Mouse (Mus musculus): ENCODE data around the gene Itgb7. TPM values are rescaled to one million over a fixed set of nuclear protein-coding genes. Genes with fewer than 3 reads are reported as not detected.

The Itgb7 gene
- polyA plus RNA-seq, 1 experiment from 2014 or later, result 2.0 TPM

- Histone ChIP-seq H3K4me2 (ENCODE audit: low read length) (no peak overlapping the region), H3K4me3 (ENCODE audit: low read length) (no peak overlapping the region), H3K27me3 (replicated peaks; ENCODE audit: control insufficient read depth, insufficient read depth, low read length) (peaks cover 10% of the 10 kb centered on the region), H3K4me1 (ENCODE audit: control insufficient read depth, insufficient read depth, low read depth, low read length) (no peaks in the 10 kb centered on the region), H3K9ac (ENCODE audit: low read depth, low read length) (no peak overlapping the region), H3K36me3 (ENCODE audit: control insufficient read depth, insufficient read depth, low read length) (no peaks in the 10 kb centered on the region), H3K9me3 (ENCODE audit: control insufficient read depth, low read length) (no peaks in the 10 kb centered on the region), H3K27ac (ENCODE audit: low read depth, low read length) (no peak overlapping the region)
- no peak for ATAC-seq
- WGBS, result 89% methylated on average over 5 of the region's 5 CpGs
Measured at GRCm38 (mm10) chr15:102265548-102265947, 33.8 kb upstream of the Itgb7 start.

DNA sequence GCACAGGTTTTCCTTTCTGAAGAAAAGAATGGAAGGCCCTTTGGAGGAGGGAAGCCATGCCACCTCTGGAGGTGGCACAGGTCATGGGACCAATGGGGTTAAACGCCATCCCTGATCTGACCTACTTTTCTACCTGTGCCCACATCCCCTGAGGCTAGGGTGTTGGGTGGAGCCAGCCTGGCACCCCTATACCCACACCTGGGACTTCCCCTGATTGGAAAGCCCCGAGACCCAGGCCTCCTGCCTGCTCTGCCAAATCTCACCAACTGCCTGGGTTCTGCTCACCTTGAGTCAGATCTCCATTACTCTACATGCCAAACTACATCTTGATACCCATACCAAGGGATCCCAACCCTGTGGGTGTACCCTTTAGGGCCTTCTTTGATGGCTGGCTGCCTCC lies 31.3 kb upstream of the Itgb7 start:
- Histone ChIP-seq H3K27ac (ENCODE audit: low read depth, low read length) (no peak overlapping the region), H3K4me3 (ENCODE audit: low read length) (no peak overlapping the region), H3K36me3 (ENCODE audit: control insufficient read depth, insufficient read depth, low read length) (no peaks in the 10 kb centered on the region), H3K9ac (ENCODE audit: low read depth, low read length) (no peak overlapping the region), H3K9me3 (ENCODE audit: control insufficient read depth, low read length) (no peaks in the 10 kb centered on the region), H3K4me2 (ENCODE audit: low read length) (no peak overlapping the region), H3K27me3 (replicated peaks; ENCODE audit: control insufficient read depth, insufficient read depth, low read length) (peaks cover 9% of the 10 kb centered on the region), H3K4me1 (ENCODE audit: control insufficient read depth, insufficient read depth, low read depth, low read length) (peaks cover 3% of the 10 kb centered on the region; the same call in 1 of the 2 replicates)
- WGBS, result 75% methylated on average over 2 of the region's 2 CpGs
- no peak for ATAC-seq

GRCm38 (mm10) chr15:102262582-102262981 lies 30.8 kb upstream of the Itgb7 start:
- Histone ChIP-seq H3K9ac (ENCODE audit: low read depth, low read length) (no peak overlapping the region), H3K27ac (ENCODE audit: low read depth, low read length) (no peak overlapping the region), H3K4me1 (ENCODE audit: control insufficient read depth, insufficient read depth, low read depth, low read length) (peaks cover 6% of the 10 kb centered on the region; the same call in 1 of the 2 replicates), H3K9me3 (ENCODE audit: control insufficient read depth, low read length) (no peaks in the 10 kb centered on the region), H3K36me3 (ENCODE audit: control insufficient read depth, insufficient read depth, low read length) (no peaks in the 10 kb centered on the region), H3K4me3 (ENCODE audit: low read length) (no peak overlapping the region), H3K4me2 (ENCODE audit: low read length) (no peak overlapping the region), H3K27me3 (replicated peaks; ENCODE audit: control insufficient read depth, insufficient read depth, low read length) (peaks cover 9% of the 10 kb centered on the region)
- ATAC-seq, result no peak
- WGBS, result 56% methylated on average over 7 of the region's 7 CpGs

DNA sequence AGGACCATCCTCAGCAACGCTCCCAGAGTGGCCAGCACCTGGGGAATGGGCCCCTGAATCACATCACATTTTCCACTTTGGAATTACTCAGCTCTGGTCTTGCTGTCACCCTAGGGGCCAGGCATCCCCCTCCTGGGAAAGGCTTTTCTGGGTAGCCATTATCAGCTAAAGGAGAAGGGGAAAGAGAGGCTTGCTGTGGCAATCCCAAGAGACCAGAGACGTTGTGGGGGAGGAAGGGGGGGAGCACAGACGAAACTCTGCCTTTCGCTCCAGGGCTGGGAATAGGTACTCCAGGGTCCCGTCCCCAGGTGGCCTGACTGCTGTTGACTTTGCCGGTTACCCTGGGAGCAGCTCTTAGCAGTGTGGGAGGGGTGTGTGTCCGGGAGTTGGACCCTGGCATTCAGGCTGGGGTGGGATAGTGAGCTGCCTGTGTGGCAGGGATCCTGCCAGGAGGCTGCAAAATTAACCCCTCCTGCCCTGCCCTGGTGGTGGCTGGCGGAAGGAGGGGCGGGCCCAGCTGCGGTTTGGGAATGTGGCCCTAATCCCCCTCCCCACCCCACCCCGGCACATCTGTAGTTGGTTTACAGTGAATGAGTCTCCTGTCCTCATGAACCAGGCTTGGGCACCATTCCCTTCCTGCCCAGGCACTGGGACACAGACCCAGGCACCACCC lies 27.0 kb upstream of the Itgb7 start:
- H3K27ac ChIP-seq (ENCODE audit: low read depth, low read length), result no peak overlapping the region
- 20% methylated on average over 11 of the region's 11 CpGs for WGBS
- ATAC-seq, result no peak
- H3K9ac ChIP-seq (ENCODE audit: low read depth, low read length), result no peak overlapping the region
- H3K4me1 ChIP-seq (ENCODE audit: control insufficient read depth, insufficient read depth, low read depth, low read length), result peaks cover 9% of the 10 kb centered on the region; the same call in 1 of the 2 replicates
- H3K4me2 ChIP-seq (ENCODE audit: low read length), result no peak overlapping the region
- no peaks in the 10 kb centered on the region for H3K9me3 ChIP-seq (ENCODE audit: control insufficient read depth, low read length)
- H3K4me3 ChIP-seq (ENCODE audit: low read length), result no peak overlapping the region
- no peaks in the 10 kb centered on the region for H3K36me3 ChIP-seq (ENCODE audit: control insufficient read depth, insufficient read depth, low read length)
- H3K27me3 ChIP-seq (replicated peaks; ENCODE audit: control insufficient read depth, insufficient read depth, low read length), result peaks cover 16% of the 10 kb centered on the region

DNA sequence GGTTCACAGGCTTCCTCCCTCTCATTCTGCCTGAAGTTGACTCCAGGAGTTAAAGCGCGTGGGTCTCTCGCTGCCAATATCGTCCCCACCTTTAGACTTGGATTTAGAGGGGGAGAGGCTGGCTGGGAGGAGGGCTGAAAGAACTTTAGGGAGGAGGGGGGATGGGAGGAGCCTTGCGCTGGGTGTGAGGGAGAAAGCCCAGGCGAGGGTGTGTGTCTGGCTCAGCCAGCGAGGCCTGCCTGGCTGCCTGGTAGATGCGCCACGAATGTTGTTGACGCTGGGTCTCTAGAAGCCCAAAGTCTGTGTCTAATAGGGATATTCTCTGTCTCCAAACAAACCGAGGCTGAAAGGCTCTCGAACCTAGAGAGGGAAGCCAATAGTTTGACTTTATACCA lies 26.3 kb upstream of the Itgb7 start:
- peaks cover 14% of the 10 kb centered on the region for H3K27me3 ChIP-seq (replicated peaks; ENCODE audit: control insufficient read depth, insufficient read depth, low read length)
- no peaks in the 10 kb centered on the region for H3K36me3 ChIP-seq (ENCODE audit: control insufficient read depth, insufficient read depth, low read length)
- H3K4me2 ChIP-seq (ENCODE audit: low read length), result peak overlapping the region; percentile 92
- H3K4me3 ChIP-seq (ENCODE audit: low read length), result no peak overlapping the region
- WGBS, result 6% methylated on average over 12 of the region's 12 CpGs
- ATAC-seq, result peak; percentile 3; the same call in 1 of the 2 replicates
- no peak overlapping the region for H3K27ac ChIP-seq (ENCODE audit: low read depth, low read length)
- H3K9me3 ChIP-seq (ENCODE audit: control insufficient read depth, low read length), result no peaks in the 10 kb centered on the region
- no peak overlapping the region for H3K9ac ChIP-seq (ENCODE audit: low read depth, low read length)
- H3K4me1 ChIP-seq (ENCODE audit: control insufficient read depth, insufficient read depth, low read depth, low read length), result peaks cover 9% of the 10 kb centered on the region; the same call in 1 of the 2 replicates

GRCm38 (mm10) chr15:102257202-102258075 lies 25.7 kb upstream of the Itgb7 start, which contains the start of gene Rarg:
Gene Rarg (minus strand): TSS chr15:102257517.
- no peaks in the 10 kb centered on the region for H3K36me3 ChIP-seq (ENCODE audit: control insufficient read depth, insufficient read depth, low read length)
- H3K4me2 ChIP-seq (ENCODE audit: low read length), result peak within 1 kb of the TSS; percentile 92
- H3K4me1 ChIP-seq (ENCODE audit: control insufficient read depth, insufficient read depth, low read depth, low read length), result peaks cover 9% of the 10 kb centered on the region; the same call in 1 of the 2 replicates
- H3K9ac ChIP-seq (ENCODE audit: low read depth, low read length), result peak within 1 kb of the TSS; percentile 63
- WGBS, result under 1% methylated on average over 26 of the region's 46 CpGs
- ATAC-seq, result peak; percentile 72
- peak within 1 kb of the TSS; percentile 47 for H3K4me3 ChIP-seq (ENCODE audit: low read length)
- H3K27ac ChIP-seq (ENCODE audit: low read depth, low read length), result no peak within 1 kb of the TSS
- no peaks in the 10 kb centered on the region for H3K9me3 ChIP-seq (ENCODE audit: control insufficient read depth, low read length)
- peaks cover 14% of the 10 kb centered on the region for H3K27me3 ChIP-seq (replicated peaks; ENCODE audit: control insufficient read depth, insufficient read depth, low read length)

DNA sequence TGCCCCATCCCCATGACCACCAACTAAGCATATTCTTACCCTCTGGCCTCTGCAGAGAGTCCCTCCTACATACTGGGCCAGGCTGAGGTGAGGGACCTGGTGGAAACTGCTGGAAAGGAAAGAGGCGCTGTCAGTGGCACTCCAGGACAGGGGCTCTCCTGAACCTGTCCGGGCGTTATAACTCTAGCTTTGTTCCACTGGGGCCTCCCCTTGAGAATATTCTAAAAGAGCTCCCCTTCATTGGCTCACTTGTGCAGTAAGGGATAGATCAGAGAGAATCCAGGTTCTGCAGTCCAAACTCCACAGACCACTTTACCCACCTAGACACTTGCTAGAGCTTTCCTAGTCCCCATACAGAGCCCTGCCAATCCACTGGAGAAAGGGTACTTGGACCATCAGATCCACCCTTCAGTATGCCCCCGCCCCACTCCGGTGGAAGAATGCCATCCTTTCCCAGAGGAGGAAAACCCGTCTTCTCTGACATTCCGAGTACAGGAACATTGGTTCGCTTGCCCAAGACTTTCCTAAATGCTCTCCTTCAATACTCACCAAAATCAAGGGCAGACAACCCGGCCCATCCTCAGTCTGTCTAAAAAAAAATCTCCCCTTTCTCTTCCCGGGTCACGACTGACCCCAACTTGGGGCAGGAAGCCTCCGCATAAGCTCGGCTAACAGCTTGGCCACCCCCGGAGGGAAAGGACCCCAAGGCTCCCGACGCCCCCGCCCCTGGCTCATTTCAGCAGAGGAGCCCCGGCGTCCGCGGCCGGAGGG lies 24.9 kb upstream of the Itgb7 start:
- H3K4me3 ChIP-seq (ENCODE audit: low read length), result peak overlapping the region; percentile 47
- H3K4me1 ChIP-seq (ENCODE audit: control insufficient read depth, insufficient read depth, low read depth, low read length), result peaks cover 9% of the 10 kb centered on the region; the same call in 1 of the 2 replicates
- no peak overlapping the region for H3K27ac ChIP-seq (ENCODE audit: low read depth, low read length)
- 7% methylated on average over 20 of the region's 22 CpGs for WGBS
- H3K36me3 ChIP-seq (ENCODE audit: control insufficient read depth, insufficient read depth, low read length), result no peaks in the 10 kb centered on the region
- no peaks in the 10 kb centered on the region for H3K9me3 ChIP-seq (ENCODE audit: control insufficient read depth, low read length)
- peak overlapping the region; percentile 63 for H3K9ac ChIP-seq (ENCODE audit: low read depth, low read length)
- peaks cover 14% of the 10 kb centered on the region for H3K27me3 ChIP-seq (replicated peaks; ENCODE audit: control insufficient read depth, insufficient read depth, low read length)
- peak overlapping the region; percentile 92 for H3K4me2 ChIP-seq (ENCODE audit: low read length)
- no peak for ATAC-seq

- WGBS, result 50% methylated on average over 13 of the region's 14 CpGs
- ATAC-seq, result no peak
- Histone ChIP-seq H3K9me3 (ENCODE audit: control insufficient read depth, low read length) (no peaks in the 10 kb centered on the region), H3K4me1 (ENCODE audit: control insufficient read depth, insufficient read depth, low read depth, low read length) (peaks cover 9% of the 10 kb centered on the region; the same call in 1 of the 2 replicates), H3K4me3 (ENCODE audit: low read length) (no peak overlapping the region), H3K27ac (ENCODE audit: low read depth, low read length) (no peak overlapping the region), H3K9ac (ENCODE audit: low read depth, low read length) (no peak overlapping the region), H3K36me3 (ENCODE audit: control insufficient read depth, insufficient read depth, low read length) (no peaks in the 10 kb centered on the region), H3K4me2 (ENCODE audit: low read length) (peak overlapping the region; percentile 24; the same call in 1 of the 2 replicates), H3K27me3 (replicated peaks; ENCODE audit: control insufficient read depth, insufficient read depth, low read length) (peaks cover 17% of the 10 kb centered on the region)
Measured at GRCm38 (mm10) chr15:102255547-102256255, 24.0 kb upstream of the Itgb7 start.

Measured in hindbrain, embryonic 16.5 days (tissue).